Mouse (Mus musculus) adrenal gland, adult 18-20 months (tissue): Measurements from ENCODE around the gene Kif5c. TPM values are rescaled to one million over a fixed set of nuclear protein-coding genes. Genes with fewer than 3 reads are reported as not detected.

Source experiments
- DNase-seq, 2 experiments: peaks; one replicate each; pipeline ENCODE4 v3.0.0; 2021 to 2022; ENCODE audit warnings: low spot score in 2 of 2
- total RNA-seq, 2 experiments: library from RNA; stranded (reverse); gene quantifications; 1 replicate in 1 of 2; 2 replicates in 1 of 2; pipeline ENCODE4 v1.2.3; 2021

The Kif5c gene
- total RNA-seq, 2 experiments from 2014 or later, result 6.6 to 7.3 TPM

GRCm38 (mm10) chr2:49744251-49745093 lies 125.4 kb downstream of the Kif5c start:
- peak in 1 of 2 experiments; percentile 34 for DNase-seq

GRCm38 (mm10) chr2:49745094-49745781 lies 126.1 kb downstream of the Kif5c start:
- no peak for DNase-seq

GRCm38 (mm10) chr2:49746947-49747346 lies 127.8 kb downstream of the Kif5c start:
- peak in 1 of 2 experiments; percentile 41 for DNase-seq

DNA sequence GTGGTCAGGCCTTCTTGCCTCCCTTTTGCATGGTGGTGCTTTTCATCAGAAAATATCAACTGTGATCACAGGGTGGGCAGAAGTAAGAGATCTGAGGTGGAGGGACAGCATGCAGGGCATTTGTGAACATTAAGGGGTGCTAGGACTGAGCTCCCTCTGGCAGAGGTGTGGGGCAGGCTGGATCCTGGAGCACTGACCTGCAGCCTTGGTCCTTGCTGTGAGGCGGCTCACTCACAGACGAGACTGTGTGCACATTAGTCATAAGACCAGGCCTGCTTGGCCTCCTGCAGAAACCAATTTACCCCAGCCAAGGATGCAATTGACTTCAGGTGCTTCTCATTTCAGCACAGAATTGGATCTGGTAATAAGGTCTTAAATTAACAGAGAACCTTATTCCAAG lies 128.6 kb downstream of the Kif5c start:
- no peak for DNase-seq

DNA sequence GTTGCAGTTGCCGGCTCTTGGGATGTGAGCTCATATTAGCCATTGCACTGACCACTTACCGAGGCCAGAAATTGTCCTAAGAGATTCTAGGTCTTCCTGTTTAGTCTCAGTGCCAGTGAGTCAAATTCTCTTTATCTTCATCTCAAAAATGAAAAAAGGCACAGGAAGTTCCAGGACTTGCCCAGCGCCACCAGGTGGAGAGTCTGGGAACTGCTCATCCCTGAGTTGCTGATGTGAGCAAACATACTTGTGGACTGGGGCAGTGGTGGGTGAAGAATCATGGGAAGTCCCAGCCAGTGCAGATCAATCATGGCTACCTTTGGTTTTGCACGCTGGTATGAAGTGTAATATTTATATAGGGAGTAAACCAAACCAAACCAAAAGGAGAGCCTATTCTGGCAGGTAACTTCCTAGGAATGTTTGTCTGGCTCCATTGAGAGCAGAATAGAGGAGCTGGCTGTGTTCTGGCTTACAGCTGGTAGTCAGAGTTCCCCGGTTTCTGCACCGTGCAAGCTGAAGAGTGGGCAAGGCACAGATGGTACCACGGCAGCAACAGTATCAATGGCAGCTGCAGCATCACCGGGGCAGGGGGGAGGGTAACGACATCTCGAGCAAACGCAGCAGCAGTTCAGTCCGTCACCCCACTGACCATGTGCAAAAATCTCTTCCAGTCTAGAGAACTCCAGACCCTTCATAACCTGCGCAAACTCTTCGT lies 129.7 kb downstream of the Kif5c start:
- no peak for DNase-seq

- DNase-seq, result no peak
These were observed 130.9 kb downstream of the Kif5c start for GRCm38 (mm10) chr2:49749730-49750576.

DNA sequence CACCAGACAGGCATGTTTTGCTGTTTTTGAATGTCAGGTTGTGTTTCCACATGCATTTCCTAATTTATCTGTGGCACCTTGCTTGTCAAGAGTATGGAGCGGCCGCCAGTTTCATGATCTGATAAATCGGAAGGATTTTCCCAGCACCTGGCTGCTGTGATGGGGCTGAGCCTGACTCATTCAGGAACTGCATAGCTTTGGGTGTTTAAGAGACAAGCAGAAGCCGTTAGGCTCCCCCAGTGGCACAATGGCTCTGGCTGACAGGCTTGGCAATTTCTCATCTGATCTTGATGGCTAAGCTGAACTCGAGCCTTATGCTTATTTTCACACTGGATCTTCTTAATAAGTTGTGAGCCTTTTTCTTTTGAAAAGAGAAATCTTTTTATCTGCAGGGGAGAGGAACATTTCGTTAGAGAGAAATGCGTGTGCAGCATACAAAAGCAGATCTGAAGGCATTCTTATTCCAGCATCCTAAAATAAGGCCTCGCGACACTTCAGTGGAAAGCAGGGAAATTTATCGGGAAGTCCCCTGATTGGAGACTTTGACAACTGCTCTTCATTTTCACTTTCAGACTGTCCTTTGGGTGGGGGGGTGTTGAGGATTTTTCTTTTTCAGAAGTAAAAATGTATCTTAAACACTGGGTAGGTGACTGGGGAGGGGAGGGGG lies 132.6 kb downstream of the Kif5c start:
- DNase-seq, result no peak

- DNase-seq, result no peak
These were observed 133.1 kb downstream of the Kif5c start for GRCm38 (mm10) chr2:49752211-49752607.

DNA sequence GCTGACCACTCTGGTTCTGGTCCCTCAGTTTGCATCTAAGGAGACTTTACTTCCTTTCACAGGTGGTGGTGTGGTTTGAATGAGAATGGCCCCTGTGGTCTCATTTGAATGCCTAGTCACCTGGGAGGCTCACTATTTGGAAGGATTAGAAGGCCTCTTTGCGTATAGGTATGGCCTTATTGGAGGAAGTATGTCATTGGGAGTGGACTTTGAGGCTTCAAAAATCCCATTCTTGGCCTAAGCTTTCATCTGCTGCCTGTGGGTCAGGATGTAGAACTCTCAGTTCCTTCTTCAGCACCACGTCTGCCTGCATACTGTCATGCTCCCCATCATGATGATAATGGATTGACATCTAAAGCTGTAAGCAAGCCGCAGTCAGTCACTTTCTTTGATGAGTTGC lies 134.0 kb downstream of the Kif5c start:
- no peak for DNase-seq

- DNase-seq, result no peak
These were observed 136.0 kb downstream of the Kif5c start for GRCm38 (mm10) chr2:49755054-49755453.

DNA sequence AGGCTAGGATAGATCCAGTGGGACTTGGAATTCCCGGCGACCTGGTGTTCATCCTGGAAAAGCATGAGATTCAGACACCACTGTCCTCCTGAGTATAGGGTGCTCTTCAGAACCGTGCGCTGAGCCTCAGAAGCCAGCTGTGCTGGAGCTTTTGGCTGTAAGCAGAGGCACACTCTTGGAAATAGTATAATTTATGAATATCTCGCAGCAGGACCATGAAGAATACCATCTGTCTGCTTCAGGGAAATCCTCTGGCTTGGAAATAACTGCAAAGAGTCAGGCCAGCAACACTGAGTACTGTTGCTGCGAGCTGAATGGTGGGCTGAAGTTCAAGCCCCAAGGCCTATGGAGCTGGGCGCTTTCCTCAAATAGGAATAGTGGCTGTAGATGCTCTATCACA lies 138.5 kb downstream of the Kif5c start:
- no peak for DNase-seq

GRCm38 (mm10) chr2:49764331-49764946 lies 145.3 kb downstream of the Kif5c start:
- peak in 1 of 2 experiments; percentile 18 for DNase-seq

GRCm38 (mm10) chr2:49768916-49769315 lies 149.8 kb downstream of the Kif5c start:
- DNase-seq, result no peak

GRCm38 (mm10) chr2:49770440-49770839 lies 151.3 kb downstream of the Kif5c start:
- DNase-seq, result no peak

- DNase-seq, result no peak
These were observed 152.1 kb downstream of the Kif5c start for GRCm38 (mm10) chr2:49771172-49771571.

DNA sequence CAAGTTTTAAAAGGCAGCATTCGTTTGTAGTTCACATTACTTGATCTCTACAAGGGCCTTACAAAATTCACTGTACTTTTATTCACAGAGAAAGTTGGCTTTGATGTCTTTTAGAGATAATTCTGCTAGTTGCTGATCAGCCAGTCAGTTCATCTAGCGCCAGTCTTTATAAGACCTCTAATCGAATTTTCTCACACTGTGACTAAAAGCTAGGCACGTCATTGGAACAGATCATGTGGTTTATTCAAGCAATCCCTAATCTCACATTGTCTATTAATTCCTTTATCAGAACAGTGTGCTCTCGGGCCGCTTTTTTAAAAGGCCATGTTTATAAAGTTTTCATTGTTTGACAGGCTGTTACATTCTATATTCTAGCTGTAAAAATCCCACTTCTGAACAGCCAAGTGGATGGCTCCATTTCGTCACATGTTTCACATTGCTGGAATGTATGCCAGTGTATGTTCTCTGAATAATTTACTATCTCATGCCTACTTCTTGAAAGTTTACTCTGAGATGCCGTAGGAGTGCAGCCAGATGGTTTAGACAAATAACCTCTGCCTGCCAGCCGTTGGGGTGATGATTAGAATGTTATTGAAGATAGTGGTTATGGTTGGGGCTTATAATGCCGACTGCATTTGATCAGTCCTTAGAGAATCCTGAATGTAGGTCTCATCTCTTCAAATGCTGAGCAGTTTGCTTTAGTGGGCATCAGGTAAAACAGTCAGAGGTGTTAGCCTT lies 154.3 kb downstream of the Kif5c start:
- DNase-seq, result no peak

DNA sequence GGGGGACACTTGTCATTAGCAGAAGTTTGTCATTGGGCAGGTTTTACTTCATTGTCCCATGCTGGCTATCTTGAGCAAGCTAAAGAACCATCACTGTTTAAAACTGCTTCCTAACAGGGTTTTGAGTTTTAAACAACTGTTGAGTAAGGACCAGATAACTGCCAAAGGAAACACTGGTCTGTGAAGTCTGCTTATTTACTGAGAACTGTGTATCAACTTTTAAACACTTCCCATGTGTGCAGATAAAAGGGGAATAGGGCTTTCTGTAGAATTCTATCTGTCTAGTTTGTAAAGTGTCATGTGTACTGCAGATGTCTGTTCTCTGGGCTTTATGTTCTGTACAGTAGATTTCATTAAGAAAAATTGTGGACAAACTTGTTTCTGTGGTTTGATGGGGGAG lies 155.1 kb downstream of the Kif5c start:
- DNase-seq, result no peak

DNA sequence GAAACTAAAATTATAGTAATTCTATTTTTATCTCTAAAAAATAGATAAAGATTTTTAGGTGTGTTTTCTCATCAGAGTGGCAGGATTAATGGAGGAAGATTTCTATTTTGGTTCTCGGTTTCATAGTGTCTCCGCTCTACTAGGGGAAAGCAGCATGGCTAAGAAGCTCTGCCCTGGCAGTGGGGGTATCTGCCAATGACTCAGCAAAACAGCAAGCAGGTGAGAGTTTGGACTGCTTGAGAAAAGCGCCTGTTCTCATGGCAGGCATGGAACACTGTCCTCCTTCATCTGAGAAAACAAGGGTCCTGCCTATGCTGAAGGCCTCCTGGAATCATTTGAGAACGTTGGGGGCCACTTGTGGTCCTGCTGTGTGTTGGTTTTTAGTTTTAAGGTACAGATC lies 156.1 kb downstream of the Kif5c start:
- no peak for DNase-seq

DNA sequence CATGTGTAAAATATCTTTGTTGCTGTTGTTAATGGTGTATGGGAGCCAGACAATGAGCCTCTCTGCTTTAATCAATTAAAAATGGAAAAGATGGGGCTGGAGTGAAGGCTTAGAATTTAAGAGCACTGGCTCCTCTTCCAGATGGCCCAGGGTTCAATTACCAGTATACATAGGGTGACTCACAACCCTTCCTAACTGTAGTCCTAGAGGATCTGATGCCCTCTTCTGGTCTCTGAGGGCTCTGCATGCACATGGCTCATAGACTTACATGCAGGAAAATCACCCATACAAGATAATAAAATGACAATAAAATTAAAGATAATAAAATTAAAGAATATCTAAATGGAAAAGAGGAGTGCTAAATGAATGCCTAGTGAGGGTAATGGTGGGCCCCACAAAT lies 156.6 kb downstream of the Kif5c start:
- DNase-seq, result no peak
